Mouse (Mus musculus) stomach, embryonic 16.5 days (tissue): ENCODE data around the gene Cltrn. TPM values are rescaled to one million over a fixed set of nuclear protein-coding genes. Genes with fewer than 3 reads are reported as not detected.

Source experiments
- ATAC-seq: fragments of 200-750 bp; cut with Nextera tagmentation; 2 replicates; pipeline ENCODE4 v1.8.0; 2017; ENCODE audit warnings: moderate number of reproducible peaks, moderate TSS enrichment; ENCODE audit not compliant: insufficient read depth, low FRiP score
- H3K27ac ChIP-seq: fragments of 300-500 bp; sonication (generic); 2 replicates; pipeline ENCODE4 v1.5.1; 2014; ENCODE audit warnings: low read length
- H3K27me3 ChIP-seq: fragments of 300-500 bp; sonication (generic); 2 replicates; pipeline ENCODE4 v1.6.1; 2014; ENCODE audit warnings: low read length, control low read depth, mixed read lengths; ENCODE audit not compliant: control insufficient read depth, insufficient read depth
- H3K36me3 ChIP-seq: fragments of 300-500 bp; sonication (generic); 2 replicates; pipeline ENCODE4 v1.6.1; 2014; ENCODE audit warnings: low read length; ENCODE audit not compliant: control insufficient read depth, insufficient read depth
- H3K4me1 ChIP-seq: fragments of 300-500 bp; sonication (generic); 2 replicates; pipeline ENCODE4 v1.6.1; 2014; ENCODE audit warnings: low read length, control low read depth, mixed read lengths; ENCODE audit not compliant: control insufficient read depth, insufficient read depth
- H3K4me2 ChIP-seq: fragments of 300-500 bp; sonication (generic); 2 replicates; pipeline ENCODE4 v1.6.1; 2014; ENCODE audit warnings: low read depth, low read length, mixed read lengths
- H3K4me3 ChIP-seq: fragments of 300-500 bp; sonication (generic); replicated peaks from 2 replicates; pipeline ENCODE4 v1.5.1; 2014; ENCODE audit warnings: mild to moderate bottlenecking, low read length
- H3K9ac ChIP-seq: fragments of 300-500 bp; sonication (generic); 2 replicates; pipeline ENCODE4 v1.6.1; 2014; ENCODE audit warnings: low read length
- H3K9me3 ChIP-seq: fragments of 300-500 bp; sonication (generic); replicated peaks from 2 replicates; pipeline ENCODE4 v1.6.1; 2016; ENCODE audit warnings: low read length, control low read depth; ENCODE audit not compliant: control insufficient read depth
- WGBS: fragments of 180-500 bp; shearing (Covaris S2); extraction: QIAGEN DNeasy Blood & Tissue Kit; methylation state at CpG from one replicate; pipeline ENCODE4 v1.1.7; 2014; 5-methylcytosine and 5-hydroxymethylcytosine counted together
- polyA plus RNA-seq: library from polyadenylated mRNA; unstranded; fragments of >200 nt; fragmentation: Nextera tagmentation; extraction: Ambion mirVana; gene quantifications from 2 replicates; pipeline ENCODE4 v1.2.1, GENCODE M21; 2015

Cltrn gene
- 5.8 and 7.2 TPM in 2 replicates for polyA plus RNA-seq

GRCm38 (mm10) chrX:164088582-164088981 lies at the start of gene Cltrn:
Gene Cltrn, plus strand, starts transcription at chrX:164088830.
- Histone ChIP-seq H3K27me3 (peaks cover 16% of the 10 kb centered on the region; the same call in 1 of the 2 replicates), H3K4me1 (no peaks in the 10 kb centered on the region), H3K4me3 (no peak within 1 kb of the TSS), H3K9me3 (no peaks in the 10 kb centered on the region), H3K36me3 (no peaks in the 10 kb centered on the region), H3K9ac (no peak within 1 kb of the TSS), H3K4me2 (no peak within 1 kb of the TSS), H3K27ac (no peak within 1 kb of the TSS)
- ATAC-seq = no peak
- 79% methylated on average over 4 of the region's 4 CpGs for WGBS

- no peak overlapping the region for H3K9ac ChIP-seq
- H3K4me3 ChIP-seq = no peak overlapping the region
- ATAC-seq = no peak
- 54% methylated on average over 2 of the region's 2 CpGs for WGBS
- no peak overlapping the region for H3K4me2 ChIP-seq
- no peaks in the 10 kb centered on the region for H3K36me3 ChIP-seq
- no peak overlapping the region for H3K27ac ChIP-seq
- no peaks in the 10 kb centered on the region for H3K9me3 ChIP-seq
- H3K27me3 ChIP-seq = peaks cover 3% of the 10 kb centered on the region; the same call in 1 of the 2 replicates
- no peaks in the 10 kb centered on the region for H3K4me1 ChIP-seq
These were observed 49.7 kb upstream of the Cltrn start for GRCm38 (mm10) chrX:164038882-164039281.

- Histone ChIP-seq H3K4me1 (no peaks in the 10 kb centered on the region), H3K27me3 (peaks cover 3% of the 10 kb centered on the region; the same call in 1 of the 2 replicates), H3K4me3 (no peak overlapping the region), H3K4me2 (no peak overlapping the region), H3K9me3 (no peaks in the 10 kb centered on the region), H3K36me3 (no peaks in the 10 kb centered on the region), H3K27ac (no peak overlapping the region), H3K9ac (no peak overlapping the region)
- WGBS = 62% methylated on average over 13 of the region's 13 CpGs
- no peak for ATAC-seq
These were observed 46.6 kb upstream of the Cltrn start for GRCm38 (mm10) chrX:164042069-164042468.

DNA sequence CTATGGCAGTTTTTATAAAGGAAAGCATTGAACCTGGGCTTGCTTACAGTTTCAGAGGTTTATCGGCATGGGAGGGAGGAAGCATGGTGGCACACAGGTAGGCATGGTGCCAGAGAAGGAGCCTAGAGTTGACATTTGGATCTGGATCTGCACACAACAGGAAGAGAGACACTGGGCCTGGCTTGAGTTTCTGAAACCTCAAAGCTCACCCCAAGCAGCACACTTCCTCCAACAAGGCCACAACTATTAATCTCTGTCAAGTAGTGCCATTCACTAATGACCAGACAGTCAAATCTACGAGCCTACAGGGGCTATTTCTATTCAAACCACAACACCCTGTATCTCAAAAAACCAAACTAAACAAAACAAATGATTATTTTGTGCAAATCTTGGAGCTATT lies 41.9 kb upstream of the Cltrn start:
- H3K4me1 ChIP-seq = no peaks in the 10 kb centered on the region
- H3K36me3 ChIP-seq = no peaks in the 10 kb centered on the region
- no peak overlapping the region for H3K9ac ChIP-seq
- H3K9me3 ChIP-seq = no peaks in the 10 kb centered on the region
- no peak for ATAC-seq
- H3K27me3 ChIP-seq = peaks cover 3% of the 10 kb centered on the region; the same call in 1 of the 2 replicates
- H3K4me2 ChIP-seq = no peak overlapping the region
- H3K4me3 ChIP-seq = no peak overlapping the region
- 64% methylated on average over 2 of the region's 2 CpGs for WGBS
- no peak overlapping the region for H3K27ac ChIP-seq

DNA sequence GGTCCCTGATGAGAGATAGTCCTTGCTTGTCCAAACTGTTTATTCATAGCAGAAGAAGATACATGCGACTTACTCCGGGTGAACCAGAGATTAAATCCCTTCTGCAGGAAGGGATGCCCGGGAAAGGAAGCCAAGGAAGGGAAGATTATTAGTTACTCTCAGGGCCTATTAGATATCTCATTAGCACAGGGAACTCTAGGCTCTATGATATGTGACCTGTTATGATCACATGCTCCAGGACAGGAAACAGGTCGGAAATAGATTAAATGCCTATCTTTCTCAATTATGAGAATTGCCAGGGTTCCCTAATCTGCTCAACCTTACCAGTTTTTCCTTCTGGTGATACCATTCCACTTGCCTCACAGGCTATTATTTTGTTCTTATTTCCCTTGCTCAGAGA lies 32.9 kb upstream of the Cltrn start:
- H3K4me1 ChIP-seq = no peaks in the 10 kb centered on the region
- no peak overlapping the region for H3K9ac ChIP-seq
- H3K36me3 ChIP-seq = no peaks in the 10 kb centered on the region
- peaks cover 2% of the 10 kb centered on the region; the same call in 1 of the 2 replicates for H3K27me3 ChIP-seq
- no peak overlapping the region for H3K4me3 ChIP-seq
- H3K9me3 ChIP-seq = no peaks in the 10 kb centered on the region
- no peak overlapping the region for H3K27ac ChIP-seq
- ATAC-seq = no peak
- no peak overlapping the region for H3K4me2 ChIP-seq
- 69% methylated on average over 4 of the region's 4 CpGs for WGBS

DNA sequence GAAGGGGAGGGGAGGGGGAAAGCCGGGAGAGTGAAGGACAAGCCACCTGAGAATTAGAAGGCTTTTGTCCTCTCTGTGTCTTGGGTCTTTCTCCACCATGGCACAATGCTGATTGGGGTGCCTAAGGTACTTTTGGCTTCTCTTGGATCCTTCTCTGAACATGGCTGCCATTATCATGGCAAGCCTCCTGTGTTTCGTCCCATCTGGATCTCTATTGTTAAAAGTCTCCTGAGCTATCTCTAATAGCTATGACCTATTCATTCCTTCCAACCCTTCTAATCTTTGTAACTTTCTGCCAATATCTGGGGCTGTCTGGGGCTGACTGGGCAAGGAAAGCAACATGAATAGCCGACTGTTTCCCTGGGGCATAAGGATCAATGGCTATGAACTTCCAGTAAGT lies 30.1 kb upstream of the Cltrn start:
- Histone ChIP-seq H3K27me3 (peaks cover 6% of the 10 kb centered on the region; the same call in 1 of the 2 replicates), H3K4me2 (no peak overlapping the region), H3K9ac (no peak overlapping the region), H3K27ac (no peak overlapping the region), H3K4me1 (no peaks in the 10 kb centered on the region), H3K36me3 (no peaks in the 10 kb centered on the region), H3K9me3 (no peaks in the 10 kb centered on the region), H3K4me3 (no peak overlapping the region)
- no peak for ATAC-seq
- 88% methylated on average over 3 of the region's 3 CpGs for WGBS

GRCm38 (mm10) chrX:164059070-164059469 lies 29.6 kb upstream of the Cltrn start:
- H3K9me3 ChIP-seq = no peaks in the 10 kb centered on the region
- H3K4me1 ChIP-seq = no peaks in the 10 kb centered on the region
- 60% methylated on average over 4 of the region's 4 CpGs for WGBS
- no peak overlapping the region for H3K27ac ChIP-seq
- no peak overlapping the region for H3K4me3 ChIP-seq
- no peak overlapping the region for H3K9ac ChIP-seq
- no peak for ATAC-seq
- H3K4me2 ChIP-seq = no peak overlapping the region
- H3K36me3 ChIP-seq = no peaks in the 10 kb centered on the region
- H3K27me3 ChIP-seq = peaks cover 6% of the 10 kb centered on the region; the same call in 1 of the 2 replicates

DNA sequence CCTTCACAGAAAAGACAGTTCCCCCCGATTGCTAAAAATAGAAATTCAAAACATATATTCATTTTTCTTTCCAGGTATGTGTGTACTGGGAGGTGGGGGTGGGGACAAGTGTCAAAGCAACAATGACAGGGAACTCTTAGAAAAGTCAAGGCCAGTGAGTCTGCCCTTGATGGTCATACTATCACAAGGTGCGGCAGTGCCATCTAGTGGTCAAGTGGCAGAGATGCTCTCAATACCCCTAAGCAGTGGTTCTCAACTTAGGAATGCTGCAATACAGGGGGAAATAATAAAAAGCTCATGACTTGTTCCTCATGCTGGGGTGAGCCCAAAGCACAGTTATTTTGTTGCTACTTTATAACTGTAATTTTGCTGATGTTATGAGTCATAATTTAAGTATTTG lies 22.4 kb upstream of the Cltrn start:
- Histone ChIP-seq H3K4me1 (no peaks in the 10 kb centered on the region), H3K36me3 (no peaks in the 10 kb centered on the region), H3K9ac (no peak overlapping the region), H3K27me3 (no peaks in the 10 kb centered on the region), H3K4me2 (no peak overlapping the region), H3K4me3 (no peak overlapping the region), H3K9me3 (no peaks in the 10 kb centered on the region), H3K27ac (no peak overlapping the region)
- ATAC-seq = peak; percentile 50; the same call in 1 of the 2 replicates
- WGBS = 17% methylated on average over 2 of the region's 2 CpGs

DNA sequence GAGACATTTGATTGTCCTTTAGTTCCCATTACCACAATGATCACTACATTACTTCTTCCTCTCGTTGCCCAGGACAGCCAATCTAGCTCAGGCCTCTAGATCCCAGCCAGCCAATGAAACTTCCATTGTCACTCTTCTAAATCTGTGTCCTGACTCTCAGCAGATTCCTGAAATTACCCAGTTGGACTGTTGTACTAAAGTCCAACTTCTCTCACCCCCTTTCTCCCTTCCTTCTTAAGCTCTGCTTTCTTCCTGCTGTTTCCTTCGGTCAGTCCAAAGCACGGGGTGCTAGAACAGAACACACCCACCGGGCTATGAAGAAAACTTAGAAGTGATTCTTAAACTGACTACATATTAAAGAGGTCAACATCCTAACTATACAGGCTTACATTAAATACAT lies 19.7 kb upstream of the Cltrn start:
- H3K4me2 ChIP-seq = no peak overlapping the region
- WGBS = 81% methylated on average over 4 of the region's 4 CpGs
- H3K36me3 ChIP-seq = no peaks in the 10 kb centered on the region
- no peaks in the 10 kb centered on the region for H3K4me1 ChIP-seq
- no peaks in the 10 kb centered on the region for H3K9me3 ChIP-seq
- no peaks in the 10 kb centered on the region for H3K27me3 ChIP-seq
- H3K9ac ChIP-seq = no peak overlapping the region
- ATAC-seq = no peak
- no peak overlapping the region for H3K4me3 ChIP-seq
- no peak overlapping the region for H3K27ac ChIP-seq
